Mouse (Mus musculus) liver, adult 2 months (tissue): ENCODE results near the gene Lgsn.

Experiments
- CTCF ChIP-seq: fragments of 200-500 bp; IDR thresholded peaks from 2 replicates; pipeline ENCODE4 v1.5.1; 2011; ENCODE audit warnings: low read depth, low read length, control low read depth
- POLR2A ChIP-seq: fragments of 200-500 bp; IDR thresholded peaks from 2 replicates; pipeline ENCODE4 v1.6.1; 2011; ENCODE audit warnings: low read length, control low read depth; ENCODE audit not compliant: insufficient read depth; ENCODE audit errors: extremely low read depth

DNA sequence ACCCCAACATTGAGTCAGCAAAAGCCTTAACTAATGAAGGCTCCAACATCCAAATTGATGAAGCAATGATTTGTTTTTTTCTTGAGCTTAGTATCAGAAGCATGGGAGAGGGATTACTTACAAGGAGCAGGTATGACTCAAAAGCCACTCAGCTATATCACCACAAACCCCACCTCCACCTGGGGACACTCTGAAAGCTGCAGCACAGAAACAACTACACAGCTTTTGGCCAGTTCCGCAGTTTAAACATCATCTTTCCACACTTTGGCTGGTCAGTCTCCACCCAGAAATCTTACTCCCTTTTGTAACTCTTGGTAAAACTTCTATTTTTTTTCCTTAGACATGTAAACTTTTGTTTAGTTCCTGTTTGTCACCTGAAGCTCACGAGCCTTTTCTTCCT lies 32.6 kb upstream of the Lgsn start:
- TF ChIP-seq POLR2A, result no peak
- TF ChIP-seq CTCF, result no peak
